Mouse (Mus musculus): ENCODE data around the gene Zfp568. TPM values are rescaled to one million over a fixed set of nuclear protein-coding genes. Genes with fewer than 3 reads are reported as not detected.

Zfp568 gene
- polyA plus RNA-seq, 1 experiment from 2014 or later = 5.3 TPM

GRCm38 (mm10) chr7:29953086-29953485 is 30.7 kb upstream of the Zfp568 start:
- TF ChIP-seq EP300 (optimal IDR thresholded peaks at IDR 0.05) = no peak
- TF ChIP-seq CTCF (IDR thresholded peaks at IDR 0.05; ENCODE audit: low read depth) = no peak
- H3K9ac ChIP-seq (ENCODE audit: low read length) = peak overlapping the region; percentile 89

GRCm38 (mm10) chr7:29953513-29954401 is 30.0 kb upstream of the Zfp568 start, which contains the start of gene Zfp74:
Gene Zfp74 (minus strand): TSS chr7:29954089.
- H3K9ac ChIP-seq (ENCODE audit: low read length) = peak within 1 kb of the TSS; percentile 89
- TF ChIP-seq EP300 (optimal IDR thresholded peaks at IDR 0.05) = no peak
- peak; percentile 26 for TF ChIP-seq CTCF (IDR thresholded peaks at IDR 0.05; ENCODE audit: low read depth)
- no peaks in the 10 kb centered on the region for H3K9me3 ChIP-seq (ENCODE audit: control insufficient read depth, low read length)
- ATAC-seq (ENCODE audit: low FRiP score, low TSS enrichment) = peak; percentile 85
- peak within 1 kb of the TSS; percentile 80 for H3K4me3 ChIP-seq (ENCODE audit: low read depth, low read length)
- DNase-seq (ENCODE audit: low spot score) = peak; percentile 79
- H3K27ac ChIP-seq (replicated peaks) = peak within 1 kb of the TSS; percentile 92
- H3K36me3 ChIP-seq (ENCODE audit: control insufficient read depth, insufficient read depth, low read length) = no peaks in the 10 kb centered on the region
- no peaks in the 10 kb centered on the region for H3K27me3 ChIP-seq (ENCODE audit: control insufficient read depth, insufficient read depth, low read length)
- under 1% methylated on average over 46 of the region's 52 CpGs for WGBS
- H3K4me2 ChIP-seq (replicated peaks; ENCODE audit: low read depth) = peak within 1 kb of the TSS; percentile 71
- no peaks in the 10 kb centered on the region for H3K4me1 ChIP-seq (replicated peaks; ENCODE audit: control insufficient read depth, insufficient read depth)

More at GRCm38 (mm10) chr7:29953086-29953485, 30.7 kb upstream of the Zfp568 start:
- ATAC-seq (ENCODE audit: low FRiP score, low TSS enrichment) (no peak), DNase-seq (ENCODE audit: low spot score) (no peak)
- H3K4me3 ChIP-seq (ENCODE audit: low read depth, low read length) = peak overlapping the region; percentile 80
- H3K36me3 ChIP-seq (ENCODE audit: control insufficient read depth, insufficient read depth, low read length) = no peaks in the 10 kb centered on the region
- H3K4me2 ChIP-seq (replicated peaks; ENCODE audit: low read depth) = peak overlapping the region; percentile 71
- H3K9me3 ChIP-seq (ENCODE audit: control insufficient read depth, low read length) = no peaks in the 10 kb centered on the region
- no peaks in the 10 kb centered on the region for H3K4me1 ChIP-seq (replicated peaks; ENCODE audit: control insufficient read depth, insufficient read depth)
- 30% methylated on average over 10 of the region's 10 CpGs for WGBS
- peak overlapping the region; percentile 92 for H3K27ac ChIP-seq (replicated peaks)
- no peaks in the 10 kb centered on the region for H3K27me3 ChIP-seq (ENCODE audit: control insufficient read depth, insufficient read depth, low read length)

GRCm38 (mm10) chr7:29954731-29955130 is 29.0 kb upstream of the Zfp568 start:
- peak overlapping the region; percentile 71 for H3K4me2 ChIP-seq (replicated peaks; ENCODE audit: low read depth)
- H3K27ac ChIP-seq (replicated peaks) = no peak overlapping the region
- DNase-seq (ENCODE audit: low spot score) (peak; percentile 70), ATAC-seq (ENCODE audit: low FRiP score, low TSS enrichment) (no peak)
- 23% methylated on average over 4 of the region's 4 CpGs for WGBS
- H3K9me3 ChIP-seq (ENCODE audit: control insufficient read depth, low read length) = no peaks in the 10 kb centered on the region
- H3K27me3 ChIP-seq (ENCODE audit: control insufficient read depth, insufficient read depth, low read length) = no peaks in the 10 kb centered on the region
- no peaks in the 10 kb centered on the region for H3K36me3 ChIP-seq (ENCODE audit: control insufficient read depth, insufficient read depth, low read length)
- peak overlapping the region; percentile 80; the same call in 1 of the 2 replicates for H3K4me3 ChIP-seq (ENCODE audit: low read depth, low read length)
- TF ChIP-seq EP300 (optimal IDR thresholded peaks at IDR 0.05) = no peak
- peak; percentile 80 for TF ChIP-seq CTCF (IDR thresholded peaks at IDR 0.05; ENCODE audit: low read depth)
- no peaks in the 10 kb centered on the region for H3K4me1 ChIP-seq (replicated peaks; ENCODE audit: control insufficient read depth, insufficient read depth)
- H3K9ac ChIP-seq (ENCODE audit: low read length) = no peak overlapping the region

- Histone ChIP-seq H3K4me3 (ENCODE audit: low read depth, low read length) (no peak overlapping the region), H3K27ac (replicated peaks) (no peak overlapping the region)
- 51% methylated on average over 9 of the region's 10 CpGs for WGBS
Observed at GRCm38 (mm10) chr7:29956257-29956656, 27.5 kb upstream of the Zfp568 start.

GRCm38 (mm10) chr7:29958125-29958724 is 25.5 kb upstream of the Zfp568 start:
- no peaks in the 10 kb centered on the region for H3K4me1 ChIP-seq (replicated peaks; ENCODE audit: control insufficient read depth, insufficient read depth)
- no peaks in the 10 kb centered on the region for H3K27me3 ChIP-seq (ENCODE audit: control insufficient read depth, insufficient read depth, low read length)
- TF ChIP-seq CTCF (IDR thresholded peaks at IDR 0.05; ENCODE audit: low read depth) (no peak), EP300 (optimal IDR thresholded peaks at IDR 0.05) (no peak)
- H3K9ac ChIP-seq (ENCODE audit: low read length) = no peak overlapping the region
- WGBS = 80% methylated on average over 11 of the region's 11 CpGs
- H3K9me3 ChIP-seq (ENCODE audit: control insufficient read depth, low read length) = no peaks in the 10 kb centered on the region
- H3K27ac ChIP-seq (replicated peaks) = no peak overlapping the region
- no peak overlapping the region for H3K4me2 ChIP-seq (replicated peaks; ENCODE audit: low read depth)
- no peaks in the 10 kb centered on the region for H3K36me3 ChIP-seq (ENCODE audit: control insufficient read depth, insufficient read depth, low read length)
- no peak overlapping the region for H3K4me3 ChIP-seq (ENCODE audit: low read depth, low read length)
- DNase-seq (ENCODE audit: low spot score) = no peak
- ATAC-seq (ENCODE audit: low FRiP score, low TSS enrichment) = no peak

More at GRCm38 (mm10) chr7:29956257-29956656, 27.5 kb upstream of the Zfp568 start:
- Histone ChIP-seq H3K9me3 (ENCODE audit: control insufficient read depth, low read length) (no peaks in the 10 kb centered on the region), H3K9ac (ENCODE audit: low read length) (no peak overlapping the region), H3K4me1 (replicated peaks; ENCODE audit: control insufficient read depth, insufficient read depth) (no peaks in the 10 kb centered on the region), H3K4me2 (replicated peaks; ENCODE audit: low read depth) (peak overlapping the region; percentile 23; the same call in 1 of the 2 replicates), H3K27me3 (ENCODE audit: control insufficient read depth, insufficient read depth, low read length) (no peaks in the 10 kb centered on the region), H3K36me3 (ENCODE audit: control insufficient read depth, insufficient read depth, low read length) (no peaks in the 10 kb centered on the region)
- ATAC-seq (ENCODE audit: low FRiP score, low TSS enrichment) (no peak), DNase-seq (ENCODE audit: low spot score) (peak; percentile 20)
- TF ChIP-seq EP300 (optimal IDR thresholded peaks at IDR 0.05) (no peak), CTCF (IDR thresholded peaks at IDR 0.05; ENCODE audit: low read depth) (no peak)
